Comparison of ENCODE assay signal across 8 mouse cellular contexts in genomic region chr1:132758656-132759370, GRCm38 (mm10). TPM values are rescaled to one million over a fixed set of nuclear protein-coding genes. Genes with fewer than 3 reads are reported as not detected.
DNase-seq lines count a peak whose midpoint lies in the region; ATAC-seq lines count a peak whose summit lies in the region.

No protein-coding gene starts in this region.

- no peaks in the 10 kb centered on the region for H3K9me3 ChIP-seq in embryonic facial prominence, embryonic 10.5 days
- no peaks in the 10 kb centered on the region for H3K9me3 ChIP-seq in limb, embryonic 10.5 days (replicated peaks)
- no peaks in the 10 kb centered on the region for H3K9me3 ChIP-seq in midbrain, embryonic 13.5 days
- H3K9me3 ChIP-seq in stomach, embryonic 14.5 days (ENCODE audit: control insufficient read depth, low read depth, low read length) = no peaks in the 10 kb centered on the region

- no peaks in the 10 kb centered on the region for H3K36me3 ChIP-seq in embryonic facial prominence, embryonic 10.5 days (replicated peaks)
- H3K36me3 ChIP-seq in limb, embryonic 10.5 days = no peaks in the 10 kb centered on the region
- H3K36me3 ChIP-seq in midbrain, embryonic 13.5 days = no peaks in the 10 kb centered on the region
- H3K36me3 ChIP-seq in stomach, embryonic 14.5 days (ENCODE audit: control insufficient read depth, insufficient read depth, low read length) = no peaks in the 10 kb centered on the region

- peak overlapping the region; percentile 56 for H3K4me2 ChIP-seq in midbrain, embryonic 13.5 days (replicated peaks)
- H3K4me2 ChIP-seq in stomach, embryonic 14.5 days (replicated peaks; ENCODE audit: low read depth, low read length) = peak overlapping the region; percentile 53

- 7% methylated on average over 24 of the region's 24 CpGs for WGBS in embryonic facial prominence, embryonic 10.5 days
- 8% methylated on average over 24 of the region's 24 CpGs for WGBS in limb, embryonic 10.5 days
- 6% methylated on average over 24 of the region's 24 CpGs for WGBS in midbrain, embryonic 13.5 days
- 9% methylated on average over 24 of the region's 24 CpGs for WGBS in stomach, embryonic 14.5 days

- ATAC-seq in midbrain, embryonic 13.5 days = peak; percentile 98
- ATAC-seq in stomach, embryonic 14.5 days (ENCODE audit: insufficient number of reproducible peaks, insufficient read depth, low FRiP score, low read depth) = 0 out of 2 replicates have a peak, but pooled peaks have one; percentile 18

- no peak overlapping the region for H3K27ac ChIP-seq in embryonic facial prominence, embryonic 10.5 days (replicated peaks)
- H3K27ac ChIP-seq in limb, embryonic 10.5 days = no peak overlapping the region
- H3K27ac ChIP-seq in midbrain, embryonic 13.5 days = peak overlapping the region; percentile 67; the same call in 1 of the 2 replicates
- H3K27ac ChIP-seq in stomach, embryonic 14.5 days (ENCODE audit: low read length) = no peak overlapping the region

- H3K4me1 ChIP-seq in embryonic facial prominence, embryonic 10.5 days = peaks cover 5% of the 10 kb centered on the region; the same call in 1 of the 2 replicates
- H3K4me1 ChIP-seq in limb, embryonic 10.5 days = peaks cover 6% of the 10 kb centered on the region; the same call in 1 of the 2 replicates
- peaks cover 12% of the 10 kb centered on the region for H3K4me1 ChIP-seq in midbrain, embryonic 13.5 days (replicated peaks)
- H3K4me1 ChIP-seq in stomach, embryonic 14.5 days (ENCODE audit: control insufficient read depth, insufficient read depth, low read length) = no peaks in the 10 kb centered on the region

- DNase-seq in 416B (ENCODE audit: low read depth) = peak; percentile 40
- DNase-seq in adrenal gland, postnatal 14 days = peak; percentile 74
- peak; percentile 81 for DNase-seq in embryonic facial prominence, embryonic 10.5 days (ENCODE audit: low spot score)
- peak; percentile 21 for DNase-seq in heart, adult 8-10 months (ENCODE audit: low spot score)
- DNase-seq in kidney, adult 8-10 months = peak; percentile 18 to 49
- DNase-seq in limb, embryonic 10.5 days (ENCODE audit: low spot score) = peak; percentile 84

- H3K9ac ChIP-seq in midbrain, embryonic 13.5 days (replicated peaks) = peak overlapping the region; percentile 52
- no peak overlapping the region for H3K9ac ChIP-seq in stomach, embryonic 14.5 days (replicated peaks; ENCODE audit: low read depth, low read length)

- peaks cover 7% of the 10 kb centered on the region for H3K27me3 ChIP-seq in embryonic facial prominence, embryonic 10.5 days (replicated peaks; ENCODE audit: low read depth, poor library complexity, severe bottlenecking)
- peaks cover 23% of the 10 kb centered on the region for H3K27me3 ChIP-seq in limb, embryonic 10.5 days (ENCODE audit: low read depth, poor library complexity, severe bottlenecking)
- H3K27me3 ChIP-seq in midbrain, embryonic 13.5 days = 0 out of 2 replicates have a peak, but pooled peaks cover 5% of the 10 kb centered on the region
- H3K27me3 ChIP-seq in stomach, embryonic 14.5 days (ENCODE audit: control insufficient read depth, insufficient read depth, low read length) = 0 out of 2 replicates have a peak, but pooled peaks cover 2% of the 10 kb centered on the region

- peak overlapping the region; percentile 46 for H3K4me3 ChIP-seq in embryonic facial prominence, embryonic 10.5 days
- H3K4me3 ChIP-seq in limb, embryonic 10.5 days = peak overlapping the region; percentile 28
- H3K4me3 ChIP-seq in midbrain, embryonic 13.5 days (replicated peaks) = peak overlapping the region; percentile 35
- peak overlapping the region; percentile 12; the same call in 1 of the 2 replicates for H3K4me3 ChIP-seq in stomach, embryonic 14.5 days (ENCODE audit: low read depth, low read length)

RNA-seq across cellular contexts. Expression of gene Nfasc, which starts 17.2 kb away (rescaled TPM):
- total RNA-seq in adrenal gland, postnatal 14 days (2021) = 4.2 and 5.1 TPM in 2 replicates
- polyA plus RNA-seq in embryonic facial prominence, embryonic 10.5 days (2016; fragmentation: Nextera tagmentation; extraction: Ambion mirVana) = 5.2 and 6.4 TPM in 2 replicates
- total RNA-seq in heart, adult 8-10 months (2022) = under 1 TPM; 0.24 to 0.88 (median 0.35) TPM
- polyA plus RNA-seq in limb, embryonic 10.5 days (2016; fragmentation: Nextera tagmentation; extraction: Ambion mirVana) = 0.98 and 1.4 TPM in 2 replicates
- polyA plus RNA-seq in midbrain, embryonic 13.5 days (2015; fragmentation: Nextera tagmentation; extraction: Ambion mirVana) = 39.2 and 50.3 TPM in 2 replicates
- polyA plus RNA-seq in stomach, embryonic 14.5 days (2014; fragmentation: Nextera tagmentation; extraction: Ambion mirVana) = 4.9 and 5.0 TPM in 2 replicates

Comparison
In these comparisons a context has a peak if more than half of its experiments do, and no peak if none do; other contexts are left out.
1. DNase-seq: peak in every context shown above with its lines; median percentile 84 in limb, embryonic 10.5 days; 81 in embryonic facial prominence, embryonic 10.5 days; 74 in adrenal gland, postnatal 14 days; 40 in 416B; 34 in kidney, adult 8-10 months; 21 in heart, adult 8-10 months.